Mouse (Mus musculus) ES-E14 (cell line): ENCODE measurements at regions not wholly inside any gene's neighbourhood (a gene's known extent, or its start where the extent isn't known, plus 50 kb on each side); places are given as distances from the start of the nearest gene placed in this dataset.

Experiments
- CHD2 ChIP-seq: IDR thresholded peaks from 2 replicates; pipeline ENCODE4 v1.6.1; 2014; ENCODE audit warnings: mild to moderate bottlenecking, low read depth, low read length, inconsistent platforms
- MAFK ChIP-seq: IDR thresholded peaks from 2 replicates; pipeline ENCODE4 v1.6.1; 2014; ENCODE audit warnings: mild to moderate bottlenecking, low read depth, low read length, inconsistent platforms; ENCODE audit not compliant: insufficient read depth

- TF ChIP-seq MAFK: no peak
- no peak for TF ChIP-seq CHD2
These were observed 94.9 kb upstream of the Tmc3 start for GRCm38 (mm10) chr7:83489790-83490189.
